Mouse (Mus musculus) cerebellum, adult 18-20 months (tissue): ENCODE data around the gene Cbr4.

Experiments used
- DNase-seq, 2 experiments: peaks; one replicate each; pipeline ENCODE4 v3.0.0; 2021

The Cbr4 gene

DNA sequence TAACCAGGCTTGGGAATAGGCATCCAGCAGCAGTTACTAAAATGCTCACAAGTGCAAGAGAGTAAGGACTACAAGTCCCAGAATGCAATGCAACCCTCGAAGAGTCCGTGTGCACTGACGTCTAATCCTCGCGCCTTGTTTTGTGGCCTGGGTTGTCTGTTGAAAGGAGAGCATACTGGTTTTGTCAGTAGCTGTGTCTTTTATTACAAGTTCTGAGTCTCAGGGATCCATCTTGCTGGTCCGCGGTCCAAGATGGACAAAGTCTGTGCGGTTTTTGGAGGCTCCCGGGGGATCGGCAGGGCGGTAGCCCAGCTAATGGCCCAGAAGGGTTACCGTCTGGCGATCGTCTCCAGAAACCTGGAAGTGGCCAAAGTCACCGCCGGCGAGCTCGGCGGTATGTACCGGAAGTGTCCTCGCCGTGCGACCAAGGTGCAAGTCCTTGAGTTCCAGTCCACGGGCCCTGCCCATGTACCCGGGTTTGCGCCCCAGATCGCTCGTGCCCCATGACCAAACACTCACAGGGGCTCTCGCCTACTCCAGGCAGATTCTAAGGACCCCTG is at the start of gene Cbr4:
Gene Cbr4 (plus strand): TSS at position 138 of the 560 bp plus-strand sequence.
- peak; percentile 87 to 89 for DNase-seq

DNA sequence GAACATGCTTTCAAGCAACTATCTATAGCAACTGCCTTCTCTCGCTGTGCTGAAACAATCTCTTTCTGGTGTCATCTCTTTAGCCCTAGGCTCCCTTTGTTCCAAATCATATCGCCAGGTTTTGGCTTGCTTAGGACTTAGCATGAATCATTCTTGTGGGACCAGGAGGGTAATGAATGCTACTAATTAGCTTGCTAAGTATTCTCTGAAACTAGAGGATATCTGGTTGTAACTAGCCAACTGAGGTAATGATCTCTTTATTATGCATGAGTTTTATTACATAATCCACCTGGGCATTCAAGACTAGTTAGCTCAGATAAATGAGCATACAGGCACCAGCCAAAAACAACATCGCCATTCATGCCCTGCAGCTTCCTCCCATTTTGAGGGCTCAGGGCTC is 44.5 kb upstream of the Cbr4 start:
- no peak for DNase-seq

DNA sequence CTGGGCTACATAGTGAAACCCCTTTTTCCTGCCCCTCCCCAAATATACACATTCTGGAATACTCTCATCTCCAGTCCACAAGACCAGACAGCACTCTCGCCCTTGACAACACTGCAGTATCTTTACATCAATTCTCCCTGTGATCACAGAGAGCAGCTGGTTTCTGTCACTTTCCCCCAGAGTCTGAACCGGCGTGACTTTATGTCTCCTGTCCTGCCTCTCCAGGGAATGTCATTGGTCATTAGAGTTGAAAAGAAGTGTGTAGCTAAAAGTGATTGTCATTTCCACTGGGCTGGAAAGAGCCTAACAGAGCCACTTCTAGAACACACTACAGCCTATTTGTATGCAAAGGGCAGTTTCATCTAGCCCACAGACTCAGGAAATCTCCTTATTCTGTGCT is 43.2 kb upstream of the Cbr4 start:
- no peak for DNase-seq

DNA sequence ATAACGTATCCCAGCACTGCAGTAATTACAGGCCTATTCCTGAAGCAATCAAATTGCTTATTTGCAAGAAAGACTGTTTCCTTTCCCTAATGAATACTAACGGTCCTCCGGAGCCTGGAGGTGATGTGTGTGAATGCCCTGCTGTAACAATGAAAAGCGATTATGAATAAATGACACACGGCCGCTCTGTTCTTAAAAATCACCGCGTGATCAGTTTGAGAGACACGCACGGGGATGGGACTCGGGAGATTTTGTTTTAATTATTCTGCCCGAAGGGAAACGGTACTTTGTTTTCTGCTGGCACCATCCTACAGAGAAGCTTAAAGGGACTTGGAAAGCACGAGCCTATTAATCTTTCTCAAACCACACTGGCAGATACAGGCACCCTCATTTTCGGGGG is 41.2 kb upstream of the Cbr4 start:
- DNase-seq, result no peak

DNA sequence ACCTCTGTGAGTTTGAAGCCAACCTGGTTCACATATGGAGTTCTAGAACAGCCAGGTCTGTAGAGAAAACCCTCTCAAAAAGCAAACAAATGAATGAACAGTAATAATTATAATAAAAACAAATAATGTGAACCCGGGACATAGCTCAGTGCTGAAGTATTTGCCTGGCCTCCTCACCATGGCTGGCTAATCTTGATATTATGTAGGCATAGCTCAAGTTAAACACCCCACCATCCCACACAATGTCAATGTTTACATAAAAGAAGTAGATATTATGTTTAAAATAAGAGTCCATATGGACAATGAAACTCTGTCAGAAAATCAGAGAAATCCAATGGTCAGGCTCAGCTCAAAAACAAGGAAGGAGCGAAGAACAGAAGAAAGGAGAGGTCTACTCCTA is 39.4 kb upstream of the Cbr4 start:
- no peak for DNase-seq

DNA sequence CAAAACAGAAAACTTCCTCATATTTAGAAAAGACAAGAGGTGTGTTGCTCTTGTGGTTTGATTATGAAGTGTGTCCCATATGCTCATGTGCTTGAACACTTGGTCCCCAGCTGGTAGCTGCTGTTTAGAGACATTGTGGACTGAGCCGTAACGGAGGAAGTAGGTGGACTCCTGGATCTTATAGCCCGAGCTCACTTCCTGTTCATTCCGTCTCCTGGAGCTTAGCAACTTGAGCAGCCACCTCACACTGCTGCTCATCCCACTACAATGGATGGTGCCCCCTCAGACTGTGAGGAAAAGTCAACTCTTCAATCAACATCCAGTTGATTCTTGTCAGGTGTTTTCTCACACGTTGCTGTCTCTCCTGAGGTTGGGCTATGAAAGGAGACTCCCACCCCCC is 38.7 kb upstream of the Cbr4 start:
- no peak for DNase-seq

DNA sequence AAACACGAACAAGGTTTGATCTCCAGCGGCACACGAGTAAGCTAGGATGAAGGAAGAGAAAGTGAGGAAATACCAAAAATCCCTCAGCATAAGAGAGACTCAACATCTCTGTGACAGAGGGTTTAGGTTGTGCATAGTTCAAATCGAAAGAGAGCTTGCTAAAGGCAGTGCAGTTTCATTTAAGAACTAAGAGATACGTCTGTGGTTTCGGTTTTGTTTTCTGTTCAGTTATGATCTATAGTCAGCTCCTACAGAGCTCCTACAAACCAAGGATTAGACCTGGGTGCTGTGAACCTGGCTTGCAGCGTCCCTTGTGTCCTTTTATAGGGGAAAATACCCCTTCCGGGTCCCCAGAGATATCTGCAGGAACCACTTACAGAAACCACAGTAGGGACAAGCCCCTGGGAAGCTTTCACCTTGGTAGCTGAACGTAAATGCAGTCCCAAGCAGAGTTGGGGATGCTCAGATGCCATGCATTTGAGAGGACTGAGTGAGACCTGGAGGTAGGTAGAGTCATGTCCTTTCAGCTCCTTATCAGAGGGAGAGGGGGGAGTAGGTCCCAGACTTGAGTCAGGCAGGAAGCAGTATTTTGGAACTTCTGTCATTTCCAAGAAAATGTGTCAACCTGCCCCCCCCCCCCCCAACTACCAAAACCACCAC is 36.5 kb upstream of the Cbr4 start:
- DNase-seq, result no peak

DNA sequence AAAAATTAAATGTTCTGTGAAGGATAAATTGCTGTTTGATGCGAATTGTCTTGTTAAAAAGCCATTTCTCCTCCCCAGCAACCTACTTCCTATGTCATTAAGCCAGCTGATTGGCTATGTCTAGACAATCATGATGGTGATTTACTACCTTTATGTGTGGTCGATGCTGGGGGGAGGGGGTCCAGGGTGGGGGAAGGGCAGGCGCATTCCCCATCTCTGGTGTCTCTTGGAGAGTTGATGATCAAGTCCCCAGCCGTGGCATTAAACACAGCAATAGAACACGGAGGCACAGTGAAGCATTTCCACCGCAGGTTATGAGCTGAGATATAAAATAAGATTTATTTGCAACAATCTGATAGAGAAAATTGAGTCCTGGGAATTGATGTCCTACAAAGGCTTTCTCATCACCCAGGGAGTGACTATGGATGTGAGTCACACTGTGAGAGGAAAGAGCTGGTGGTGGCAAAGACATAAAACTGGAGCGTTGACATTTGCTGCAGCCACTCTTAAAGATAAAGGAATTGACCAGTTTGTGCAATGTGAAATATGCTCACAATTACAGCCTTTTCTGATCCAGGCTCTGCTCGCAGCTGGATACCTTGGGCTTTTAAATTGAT is 35.7 kb upstream of the Cbr4 start:
- DNase-seq, result no peak

DNA sequence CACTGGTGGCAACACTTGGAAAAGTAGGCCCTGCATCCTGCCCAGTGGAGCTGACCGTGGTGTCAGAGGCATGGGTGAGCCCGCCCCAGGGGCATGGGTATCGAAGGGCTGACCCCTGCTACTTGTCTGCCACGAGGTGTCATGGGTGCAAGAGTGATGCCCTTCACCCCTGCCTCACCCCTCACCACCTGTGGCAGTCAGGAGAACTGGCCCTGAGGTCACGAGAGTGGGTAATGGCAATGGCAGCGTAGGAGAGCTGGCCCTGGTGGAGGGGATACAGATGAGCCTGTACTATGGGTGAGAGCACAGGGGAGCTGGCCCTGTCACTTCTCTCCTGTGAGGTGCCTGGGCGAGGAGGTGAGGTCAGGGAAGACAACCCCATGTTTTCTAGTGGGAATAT is 27.8 kb upstream of the Cbr4 start:
- no peak for DNase-seq

DNA sequence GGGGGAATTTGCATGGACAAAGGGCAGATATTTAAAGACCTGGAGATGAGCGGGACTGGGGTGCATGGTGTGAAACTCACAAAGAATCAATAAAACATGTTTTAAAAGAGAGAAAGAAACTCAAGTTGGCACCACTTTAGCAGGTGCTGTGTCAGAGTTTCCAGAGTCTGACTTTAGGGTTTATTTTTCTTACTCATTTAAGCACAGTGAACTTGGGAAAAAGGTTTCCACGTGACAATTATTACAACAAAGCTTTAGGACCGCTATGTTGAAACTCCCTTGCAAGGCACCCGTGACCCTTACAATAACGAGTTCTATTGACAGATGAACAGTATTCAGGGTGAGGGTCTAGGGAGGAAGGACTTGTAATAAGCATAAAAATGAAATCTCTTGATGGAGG is 25.3 kb upstream of the Cbr4 start:
- no peak for DNase-seq

DNA sequence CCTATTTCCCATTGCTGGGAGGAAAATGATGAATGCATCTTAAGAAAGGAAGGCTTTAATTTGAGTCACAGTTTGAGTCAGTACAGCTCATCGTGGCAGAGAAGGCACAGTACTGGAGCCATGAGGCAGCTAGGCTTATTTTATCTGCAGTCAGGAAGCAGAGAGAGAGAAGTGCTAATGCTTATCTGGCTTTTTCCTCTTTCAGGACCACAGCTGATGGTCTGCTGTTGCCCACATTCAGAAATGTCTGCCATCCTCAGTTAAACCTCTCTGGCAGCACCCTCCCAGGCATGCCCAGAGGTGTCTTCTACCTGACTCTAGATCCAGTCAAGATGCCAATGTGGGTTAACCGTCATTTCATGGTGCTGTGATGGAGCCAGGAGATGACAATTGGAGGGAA is 23.1 kb upstream of the Cbr4 start:
- no peak for DNase-seq

DNA sequence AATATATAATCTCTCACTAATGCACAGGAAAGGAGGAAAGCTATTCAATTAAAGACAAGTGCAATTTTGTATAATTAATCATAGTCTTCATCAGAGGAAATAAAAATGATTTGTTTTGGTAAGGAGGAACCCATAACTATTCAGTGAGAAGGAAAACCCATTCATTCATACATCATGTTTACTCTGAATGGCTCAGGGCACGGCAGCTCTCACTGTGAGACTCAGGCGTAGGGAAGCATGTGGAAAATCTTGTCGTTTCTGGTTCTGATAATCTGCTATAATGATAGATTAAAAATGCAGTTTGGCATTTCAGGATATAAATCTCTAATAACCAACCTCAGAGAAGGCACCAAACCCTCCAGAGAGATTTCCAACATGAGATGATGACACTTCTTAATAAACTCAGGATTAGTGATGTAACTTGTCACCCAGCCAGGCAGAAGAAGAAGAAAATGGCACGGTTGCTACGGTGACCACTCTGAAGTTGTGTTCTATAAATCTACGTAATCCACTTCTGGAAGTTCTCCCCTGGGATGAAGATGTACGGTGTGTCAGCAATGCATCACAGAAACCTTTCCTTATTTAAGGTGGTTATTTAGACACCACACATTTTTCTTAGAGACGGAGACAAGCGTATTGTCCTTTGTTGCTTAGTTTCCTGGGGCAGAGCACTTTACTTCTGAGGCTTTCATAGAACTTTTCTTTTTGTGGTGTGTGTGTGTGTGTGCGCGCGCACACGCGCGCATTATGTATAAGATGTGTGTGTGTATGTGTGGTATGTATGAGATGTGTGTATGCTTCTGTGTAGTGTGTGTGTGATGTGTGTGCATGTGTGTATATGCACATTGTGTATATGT is 20.6 kb upstream of the Cbr4 start:
- DNase-seq, result no peak

DNA sequence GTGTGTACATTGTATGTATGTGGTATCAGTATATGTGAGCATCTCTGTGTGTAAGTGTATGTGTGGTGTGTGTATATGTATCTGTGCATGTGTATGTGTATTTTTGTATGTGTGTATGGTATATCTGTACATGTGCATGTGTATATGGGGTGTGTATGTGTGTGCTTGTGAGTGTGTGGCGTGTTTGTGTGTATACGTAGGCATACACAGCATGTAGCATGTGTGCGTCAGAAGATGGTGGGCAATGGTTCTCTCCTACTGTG is 20.1 kb upstream of the Cbr4 start:
- DNase-seq, result no peak

DNA sequence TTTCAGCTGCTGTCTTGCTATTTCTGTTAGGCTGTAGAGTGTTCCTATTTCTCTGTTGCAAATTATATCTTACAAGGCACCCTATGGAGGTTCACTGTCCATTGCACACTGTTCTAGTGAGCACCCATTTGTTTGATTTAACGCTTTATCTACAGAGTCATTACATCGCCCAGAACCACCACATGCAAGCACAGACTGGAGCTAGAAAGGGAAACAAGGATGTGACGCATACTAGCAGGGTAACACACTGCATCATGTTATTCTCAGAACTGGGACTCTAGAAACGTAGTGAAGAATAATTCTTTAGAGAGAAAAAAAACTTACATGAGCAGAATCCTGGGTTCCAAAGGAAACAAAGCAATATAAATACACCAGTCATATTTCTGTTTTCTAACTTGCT is 17.3 kb upstream of the Cbr4 start:
- no peak for DNase-seq

DNA sequence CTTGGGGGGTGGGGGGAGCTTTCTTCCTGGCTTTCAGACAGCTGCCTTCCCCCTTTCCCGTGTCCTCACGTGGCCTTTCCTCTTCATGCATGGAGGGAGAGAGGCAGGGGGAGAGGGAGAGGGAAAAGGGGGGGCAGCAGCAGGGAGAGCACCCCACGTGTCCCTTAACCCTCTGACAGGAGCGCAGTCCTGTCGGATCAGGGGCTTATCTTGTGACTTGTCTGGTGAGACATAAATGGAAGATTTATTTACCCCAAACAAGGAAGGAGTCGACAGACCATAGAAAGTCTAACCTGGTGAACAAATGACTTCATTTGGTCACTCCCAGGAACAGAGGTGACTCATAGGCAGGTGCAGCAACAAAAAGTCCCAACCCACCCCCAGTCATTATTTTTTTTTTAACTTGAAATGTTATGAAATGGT is 12.3 kb upstream of the Cbr4 start:
- no peak for DNase-seq

DNA sequence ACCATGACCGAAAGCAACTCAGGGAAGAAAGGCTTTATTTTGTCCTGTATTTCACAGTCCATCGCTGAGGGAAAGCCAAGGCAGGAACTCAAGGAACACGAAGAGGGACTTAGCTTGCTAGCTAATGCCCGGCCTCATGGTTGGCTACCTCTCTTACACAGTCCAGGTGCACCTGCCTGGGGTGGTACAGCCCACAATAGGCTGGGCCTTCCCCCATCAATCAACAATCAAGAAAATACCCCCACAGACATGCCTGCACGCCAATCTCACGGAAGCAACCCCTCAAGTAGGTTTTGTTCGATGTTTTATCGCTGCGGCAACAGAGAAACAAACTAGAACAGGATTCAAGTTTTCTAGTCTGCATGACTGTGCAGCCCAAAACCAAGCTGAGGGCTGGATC is 11.4 kb upstream of the Cbr4 start:
- DNase-seq, result no peak

DNA sequence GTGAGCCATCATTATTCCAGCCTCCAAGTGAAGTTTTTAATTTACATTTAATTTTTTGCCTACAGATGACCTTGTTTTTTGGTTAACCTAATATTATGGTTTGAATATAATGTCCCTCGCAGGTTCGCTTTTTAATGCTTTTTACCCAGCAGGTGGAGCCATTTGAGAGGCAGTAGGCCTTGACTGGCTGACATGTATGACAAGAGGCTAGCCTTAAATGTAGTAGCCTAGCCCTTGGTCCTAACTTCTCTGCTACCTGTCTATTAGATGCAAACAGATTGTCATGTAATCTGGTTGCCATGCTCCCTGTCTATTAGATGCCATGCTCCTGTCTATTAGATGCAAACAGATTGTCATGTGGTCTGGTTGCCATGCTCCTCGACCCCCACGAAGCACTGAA is 9.4 kb upstream of the Cbr4 start:
- no peak for DNase-seq

DNA sequence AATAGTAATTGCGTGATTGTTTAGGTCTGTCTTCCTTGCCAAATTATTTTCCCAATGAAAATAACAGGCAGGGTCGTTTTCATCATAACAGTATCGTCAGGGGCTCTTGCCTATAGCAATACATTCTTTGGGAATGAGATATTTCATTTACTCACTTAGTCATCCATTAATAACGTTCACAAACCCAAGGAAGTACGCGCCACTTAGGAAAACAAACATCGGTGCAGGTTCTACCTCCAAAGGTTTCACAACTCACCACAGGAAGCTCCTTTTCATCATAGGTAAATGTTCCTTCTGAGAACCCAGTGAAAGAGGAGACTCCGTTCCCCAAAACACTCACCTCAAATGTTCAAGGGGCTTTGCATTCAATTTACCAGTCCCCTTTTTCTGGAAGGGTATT is 8.7 kb upstream of the Cbr4 start:
- DNase-seq, result no peak

DNA sequence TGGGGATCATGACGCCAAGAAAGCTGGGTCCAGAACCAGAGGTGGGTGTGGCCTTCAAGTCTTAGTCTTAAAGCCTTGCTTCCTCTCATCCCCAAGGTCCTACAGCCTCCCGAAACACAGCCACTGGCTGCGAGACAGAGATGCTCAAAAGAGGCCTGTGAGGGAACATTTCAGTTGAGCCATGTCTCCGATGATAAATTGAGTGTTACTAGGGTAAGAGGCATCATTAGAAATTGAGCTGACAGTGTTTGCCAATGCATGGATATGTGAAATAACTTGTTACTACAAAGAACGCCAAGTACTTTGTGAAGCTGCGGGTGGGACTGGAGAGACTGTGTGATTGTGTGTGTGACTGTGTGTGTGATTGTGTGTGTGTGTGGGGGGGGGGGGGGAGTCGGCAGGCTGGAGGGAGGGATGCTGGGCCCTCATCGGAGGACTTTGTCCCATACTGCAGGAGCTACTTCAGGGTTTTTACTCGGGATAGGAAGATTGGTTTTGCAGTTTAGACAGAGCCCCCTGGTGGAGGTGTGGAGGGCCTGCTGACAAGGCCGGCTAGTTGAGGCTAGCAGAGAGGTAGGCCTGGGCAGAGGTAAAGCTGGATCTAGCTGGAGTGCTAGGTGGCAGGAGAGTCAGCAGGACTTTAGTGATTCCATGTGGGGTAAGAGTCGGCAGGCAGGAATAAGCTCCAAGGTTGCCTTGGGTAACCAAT is 7.9 kb upstream of the Cbr4 start:
- DNase-seq, result peak; percentile 22 to 24

DNA sequence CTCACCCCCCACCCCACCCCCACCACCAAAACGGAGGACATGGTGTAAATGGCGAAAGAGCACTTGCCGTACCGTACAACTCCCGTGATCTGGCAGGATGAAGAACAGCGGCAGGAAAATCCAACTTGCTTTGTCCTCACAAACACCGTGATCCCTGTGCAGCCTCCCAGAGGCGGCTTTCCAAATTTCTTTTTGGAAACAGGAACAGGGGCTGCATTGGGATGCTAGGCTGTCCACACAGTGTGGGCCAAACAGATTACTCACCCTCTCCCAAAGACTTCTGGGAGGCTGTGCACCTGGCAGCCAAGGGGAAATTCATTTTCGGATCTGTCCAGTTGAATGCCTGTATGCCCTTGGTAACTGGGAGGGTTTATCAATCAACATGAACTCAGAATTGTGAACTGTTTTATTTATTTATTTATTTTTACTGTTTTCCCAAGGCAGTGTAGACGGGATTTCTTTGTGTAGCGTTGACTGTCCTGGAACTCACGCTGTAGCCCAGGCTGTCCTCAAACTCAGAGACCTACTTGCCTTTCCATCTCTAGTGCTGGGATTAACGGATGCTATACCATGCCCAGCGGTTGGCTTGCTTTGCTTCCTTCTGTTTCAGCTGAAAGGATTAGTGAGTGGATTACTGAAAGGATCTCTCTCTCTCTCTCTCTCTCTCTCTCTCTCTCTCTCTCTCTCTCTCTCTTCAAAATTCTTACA is 7.1 kb upstream of the Cbr4 start:
- DNase-seq, result no peak

DNA sequence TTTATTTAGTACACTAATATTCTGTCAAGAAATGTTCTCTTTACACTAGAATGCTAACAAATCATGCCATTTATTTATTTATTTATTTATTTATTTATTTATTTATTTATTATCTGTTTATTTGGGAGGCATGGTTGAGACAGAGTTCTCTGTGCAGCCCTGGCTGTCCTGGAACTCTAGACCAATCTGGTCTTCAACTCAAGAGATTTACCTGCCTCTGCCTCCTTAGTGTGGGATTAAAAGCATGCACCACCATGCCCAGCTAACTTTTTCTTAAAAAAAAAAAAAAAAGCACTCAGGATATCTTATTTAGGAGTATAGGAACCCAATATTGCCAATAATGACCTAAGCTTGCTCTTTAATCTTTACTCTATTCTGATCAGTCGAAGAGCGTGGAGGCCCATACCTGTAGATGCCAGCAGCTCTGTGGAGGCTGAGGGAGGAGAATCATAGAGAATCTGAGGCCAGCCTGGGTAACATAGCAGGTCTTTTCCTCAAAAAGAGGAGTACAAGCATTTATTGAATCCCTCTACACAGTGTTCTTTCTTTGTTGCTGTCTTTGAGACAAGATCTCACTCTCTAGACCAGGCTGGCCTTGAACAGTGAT is 508 bp upstream of the Cbr4 start:
- DNase-seq, result no peak

DNA sequence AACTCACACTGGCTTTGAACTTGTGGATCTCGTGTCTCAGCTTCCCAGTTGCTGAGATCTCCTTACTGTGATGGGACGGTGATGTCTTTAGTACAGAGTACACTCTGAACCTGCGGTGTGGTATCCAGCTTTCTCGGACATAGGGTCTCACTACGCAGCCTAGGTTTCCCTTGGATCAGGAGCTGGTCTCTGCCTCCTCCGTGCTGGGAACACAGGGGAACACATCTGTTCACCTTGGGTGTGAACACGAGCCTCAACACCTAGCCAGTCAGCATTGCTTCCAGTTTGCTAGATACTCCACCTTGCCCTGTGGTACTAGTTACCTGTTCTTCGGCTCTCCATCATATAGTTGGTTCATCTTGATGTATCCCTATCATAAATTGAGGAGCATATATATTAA is 1.1 kb downstream of the Cbr4 start:
- peak in 1 of 2 experiments; percentile 8 for DNase-seq
